Mouse (Mus musculus) right cerebral cortex, postnatal 10 days (tissue): ENCODE results near the gene Wnt2b.

Experiments
- DNase-seq, 2 experiments: peaks; one replicate each; pipeline ENCODE4 v3.0.0; 2021; ENCODE audit warnings: low spot score in 2 of 2

Wnt2b gene

GRCm38 (mm10) chr3:104896141-104896540, 65.6 kb downstream of the Wnt2b start:
- DNase-seq, result no peak
